Mouse (Mus musculus): ENCODE results near the gene Pfdn4. TPM values are rescaled to one million over a fixed set of nuclear protein-coding genes. Genes with fewer than 3 reads are reported as not detected.
"Not testable (repeated sequence)": the region's sequence is repeated elsewhere in the genome, so short reads cannot be mapped to it uniquely, and the experiment has no call there.

Pfdn4 gene
- 19.4 and 24.1 TPM in 2 replicates for total RNA-seq (2021)
- long read RNA-seq, experiment 1, transcript Pfdn4-201 (4 exons, 935 nt), result major isoform, 19 of 21 reads
- long read RNA-seq, experiment 1, partial matches to known transcripts, result 1 of 21 reads
- long read RNA-seq, experiment 1, other reads (novel, unspliced or antisense), result 1 of 21 reads
- long read RNA-seq, experiment 2, transcript Pfdn4-201 (4 exons, 935 nt), result major isoform, 18 of 20 reads
- long read RNA-seq, experiment 2, partial matches to known transcripts, result 1 of 20 reads
- long read RNA-seq, experiment 2, other reads (novel, unspliced or antisense), result 0 of 20 reads

- DNase-seq, result no peak
Measured at GRCm38 (mm10) chr2:170496154-170496930, at the start of gene Pfdn4. Gene Pfdn4 (plus strand): TSS chr2:170496428.

- peak; percentile 37 for DNase-seq
Measured at GRCm38 (mm10) chr2:170446843-170447383, 49.3 kb upstream of the Pfdn4 start.

- no peak for DNase-seq
Measured at GRCm38 (mm10) chr2:170447651-170448050, 48.6 kb upstream of the Pfdn4 start.

- peak; percentile 83 for DNase-seq
Measured at GRCm38 (mm10) chr2:170450933-170451332, 45.3 kb upstream of the Pfdn4 start.

- not testable (repeated sequence) for DNase-seq
Measured at GRCm38 (mm10) chr2:170453809-170454208, 42.4 kb upstream of the Pfdn4 start.

- DNase-seq, result no peak
Measured at GRCm38 (mm10) chr2:170459183-170459582, 37.0 kb upstream of the Pfdn4 start.

GRCm38 (mm10) chr2:170459805-170460204, 36.4 kb upstream of the Pfdn4 start:
- no peak for DNase-seq

- DNase-seq, result no peak
Measured at GRCm38 (mm10) chr2:170461652-170462051, 34.6 kb upstream of the Pfdn4 start.

GRCm38 (mm10) chr2:170464817-170465216, 31.4 kb upstream of the Pfdn4 start:
- no peak for DNase-seq

- DNase-seq, result peak; percentile 43
Measured at GRCm38 (mm10) chr2:170468009-170468408, 28.2 kb upstream of the Pfdn4 start.

GRCm38 (mm10) chr2:170469616-170470308, 26.5 kb upstream of the Pfdn4 start:
- peak; percentile 79 for DNase-seq

- DNase-seq, result no peak
Measured at GRCm38 (mm10) chr2:170470591-170470990, 25.6 kb upstream of the Pfdn4 start.

- DNase-seq, result no peak
Measured at GRCm38 (mm10) chr2:170474125-170474524, 22.1 kb upstream of the Pfdn4 start.

- no peak for DNase-seq
Measured at GRCm38 (mm10) chr2:170475164-170475563, 21.1 kb upstream of the Pfdn4 start.

GRCm38 (mm10) chr2:170476215-170476614, 20.0 kb upstream of the Pfdn4 start:
- peak; percentile 51 for DNase-seq

GRCm38 (mm10) chr2:170476643-170477042, 19.6 kb upstream of the Pfdn4 start:
- DNase-seq, result peak; percentile 13

- no peak for DNase-seq
Measured at GRCm38 (mm10) chr2:170482019-170482540, 14.1 kb upstream of the Pfdn4 start.

- no peak for DNase-seq
Measured at GRCm38 (mm10) chr2:170483914-170484313, 12.3 kb upstream of the Pfdn4 start.

GRCm38 (mm10) chr2:170487202-170487601, 9.0 kb upstream of the Pfdn4 start:
- DNase-seq, result no peak

- no peak for DNase-seq
Measured at GRCm38 (mm10) chr2:170487890-170488502, 8.2 kb upstream of the Pfdn4 start.

- DNase-seq, result no peak
Measured at GRCm38 (mm10) chr2:170494784-170495710, 1.2 kb upstream of the Pfdn4 start.

All from adrenal gland, postnatal 14 days (tissue).